Mouse (Mus musculus) ES-E14 (cell line): ENCODE measurements around the gene Zfp524.

Experiments
- CHD2 ChIP-seq: IDR thresholded peaks from 2 replicates; pipeline ENCODE4 v1.6.1; 2014; ENCODE audit warnings: mild to moderate bottlenecking, low read depth, low read length, inconsistent platforms
- HCFC1 ChIP-seq: IDR thresholded peaks from 2 replicates; pipeline ENCODE4 v1.6.1; 2012; ENCODE audit warnings: low read length, inconsistent platforms, borderline replicate concordance; ENCODE audit not compliant: insufficient read depth
- ZNF384 ChIP-seq: IDR thresholded peaks from 2 replicates; pipeline ENCODE4 v1.6.1; 2012; ENCODE audit warnings: low read depth, low read length, inconsistent platforms

DNA sequence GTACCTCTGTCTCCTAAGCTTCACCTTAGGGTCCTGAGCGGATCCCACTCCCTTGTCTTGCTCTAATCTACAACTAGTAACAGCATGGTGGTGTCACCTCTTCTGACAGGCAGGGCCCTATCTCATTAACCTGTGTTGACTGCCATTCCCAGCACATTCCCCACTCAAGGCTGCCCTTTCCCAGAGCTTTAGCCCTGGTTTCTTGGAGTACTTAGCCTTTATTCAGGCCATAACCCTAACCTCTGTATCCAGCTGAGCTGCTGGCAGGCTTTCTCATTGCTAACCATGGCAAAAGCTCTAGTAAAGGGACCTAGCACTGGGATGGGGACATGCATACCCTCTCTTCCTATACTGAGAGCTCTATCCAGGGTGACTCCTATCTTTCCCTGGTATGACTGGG lies 44.4 kb downstream of the Zfp524 start:
- TF ChIP-seq CHD2 (no peak), ZNF384 (no peak), HCFC1 (no peak)
